Mouse (Mus musculus): Measurements from ENCODE around the gene Zfp36l2. TPM values are rescaled to one million over a fixed set of nuclear protein-coding genes. Genes with fewer than 3 reads are reported as not detected.

Zfp36l2 gene
- polyA plus RNA-seq, 1 experiment from 2014 or later = 18.7 TPM

GRCm38 (mm10) chr17:84155029-84155338, 32.8 kb downstream of the Zfp36l2 start:
- H3K4me3 ChIP-seq = no peak overlapping the region
- WGBS = 91% methylated on average over 6 of the region's 6 CpGs
- peaks cover 29% of the 10 kb centered on the region for H3K27me3 ChIP-seq

GRCm38 (mm10) chr17:84154302-84155028, 33.3 kb downstream of the Zfp36l2 start:
- ATAC-seq (ENCODE audit: low FRiP score, low read depth) = peak; percentile 12; the same call in 1 of the 2 replicates
- H3K27me3 ChIP-seq = peaks cover 29% of the 10 kb centered on the region
- no peaks in the 10 kb centered on the region for H3K36me3 ChIP-seq
- H3K9ac ChIP-seq = no peak overlapping the region
- H3K9me3 ChIP-seq = no peaks in the 10 kb centered on the region
- H3K27ac ChIP-seq = no peak overlapping the region
- H3K4me1 ChIP-seq = peaks cover 48% of the 10 kb centered on the region
- no peak overlapping the region for H3K4me2 ChIP-seq (replicated peaks)
- no peak overlapping the region for H3K4me3 ChIP-seq
- WGBS = 76% methylated on average over 11 of the region's 11 CpGs

More at GRCm38 (mm10) chr17:84155029-84155338, 32.8 kb downstream of the Zfp36l2 start:
- H3K36me3 ChIP-seq = no peaks in the 10 kb centered on the region
- ATAC-seq (ENCODE audit: low FRiP score, low read depth) = no peak
- H3K4me1 ChIP-seq = peaks cover 43% of the 10 kb centered on the region
- no peak overlapping the region for H3K4me2 ChIP-seq (replicated peaks)
- no peak overlapping the region for H3K9ac ChIP-seq
- H3K9me3 ChIP-seq = no peaks in the 10 kb centered on the region
- no peak overlapping the region for H3K27ac ChIP-seq

- Histone ChIP-seq H3K4me3 (no peak overlapping the region), H3K4me2 (replicated peaks) (no peak overlapping the region), H3K4me1 (peaks cover 56% of the 10 kb centered on the region), H3K9ac (no peak overlapping the region), H3K9me3 (no peaks in the 10 kb centered on the region), H3K27ac (no peak overlapping the region), H3K27me3 (peaks cover 25% of the 10 kb centered on the region), H3K36me3 (no peaks in the 10 kb centered on the region)
- no peak for ATAC-seq (ENCODE audit: low FRiP score, low read depth)
- WGBS = 63% methylated on average over 12 of the region's 12 CpGs
Observed at GRCm38 (mm10) chr17:84152976-84153786, 34.6 kb downstream of the Zfp36l2 start.

DNA sequence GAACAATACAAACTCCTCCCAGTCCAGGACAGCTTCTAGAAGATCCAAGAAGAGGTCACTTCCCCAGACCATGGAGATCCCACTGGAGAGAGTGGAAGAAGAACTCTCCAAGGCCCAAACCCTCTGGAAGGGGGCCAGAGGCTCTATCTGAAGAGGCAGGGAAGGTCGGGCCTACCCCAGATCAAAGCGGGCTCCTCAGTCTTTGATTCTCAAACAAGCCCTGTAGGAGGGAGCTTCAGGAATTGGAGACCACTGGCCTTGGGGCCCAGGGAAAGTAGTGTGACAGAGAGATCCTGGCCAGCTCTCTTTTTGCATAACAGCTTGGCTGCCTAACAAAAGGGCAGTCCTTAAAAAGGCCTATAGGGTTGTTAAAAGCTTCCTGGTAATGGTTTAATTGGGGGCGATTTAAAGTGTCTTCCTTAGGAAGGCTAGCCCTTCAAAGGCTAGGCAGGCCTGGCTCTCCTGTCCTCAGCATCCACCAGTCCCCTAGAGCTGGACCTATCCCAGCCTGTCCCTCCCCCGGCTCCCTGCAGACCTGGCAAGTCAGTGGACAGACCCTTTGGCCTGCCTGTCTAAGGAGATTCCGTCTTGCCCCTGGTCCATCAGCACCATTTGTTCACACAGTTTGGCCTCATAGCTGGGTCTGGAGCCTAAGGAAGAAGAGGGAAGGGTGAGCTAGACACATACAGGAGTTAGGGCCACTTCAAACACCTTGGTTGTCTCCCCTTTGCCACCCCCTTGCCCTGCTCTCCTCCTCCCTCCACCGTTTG, 35.4 kb downstream of the Zfp36l2 start:
- no peaks in the 10 kb centered on the region for H3K9me3 ChIP-seq
- H3K27me3 ChIP-seq = peaks cover 19% of the 10 kb centered on the region
- no peak overlapping the region for H3K9ac ChIP-seq
- ATAC-seq (ENCODE audit: low FRiP score, low read depth) = no peak
- WGBS = 28% methylated on average over 6 of the region's 6 CpGs
- no peak overlapping the region for H3K4me2 ChIP-seq (replicated peaks)
- no peak overlapping the region for H3K4me3 ChIP-seq
- peaks cover 57% of the 10 kb centered on the region for H3K4me1 ChIP-seq
- H3K36me3 ChIP-seq = no peaks in the 10 kb centered on the region
- no peak overlapping the region; the same call in 1 of the 2 replicates for H3K27ac ChIP-seq

GRCm38 (mm10) chr17:84151306-84151705, 36.4 kb downstream of the Zfp36l2 start:
- no peak overlapping the region for H3K9ac ChIP-seq
- H3K4me2 ChIP-seq (replicated peaks) = no peak overlapping the region
- peaks cover 12% of the 10 kb centered on the region for H3K27me3 ChIP-seq
- WGBS = 41% methylated on average over 6 of the region's 6 CpGs
- H3K4me3 ChIP-seq = no peak overlapping the region
- H3K27ac ChIP-seq = no peak overlapping the region; the same call in 1 of the 2 replicates
- no peaks in the 10 kb centered on the region for H3K36me3 ChIP-seq
- peaks cover 56% of the 10 kb centered on the region for H3K4me1 ChIP-seq
- ATAC-seq (ENCODE audit: low FRiP score, low read depth) = no peak
- no peaks in the 10 kb centered on the region for H3K9me3 ChIP-seq

DNA sequence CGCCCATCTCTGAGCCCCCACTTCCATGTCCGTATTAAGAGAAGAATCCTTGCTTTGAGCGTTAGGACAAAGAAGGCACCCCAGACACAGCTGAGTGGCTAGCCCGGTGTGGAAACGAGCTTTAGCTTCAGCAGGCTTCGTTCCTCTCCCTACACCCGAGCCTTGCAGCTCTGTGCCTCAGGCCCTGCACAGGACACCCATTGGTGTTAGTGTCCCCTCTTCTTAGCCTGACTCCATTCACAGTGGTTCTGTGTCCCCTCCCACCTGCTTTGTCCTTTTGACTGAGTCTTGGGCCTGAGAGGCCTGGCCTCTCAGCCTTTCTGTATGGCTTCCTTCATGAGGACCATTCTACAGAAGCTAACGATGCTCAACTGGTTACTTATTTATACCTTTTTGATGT, 37.5 kb downstream of the Zfp36l2 start:
- no peak overlapping the region for H3K4me2 ChIP-seq (replicated peaks)
- H3K36me3 ChIP-seq = no peaks in the 10 kb centered on the region
- peaks cover 61% of the 10 kb centered on the region for H3K4me1 ChIP-seq
- no peak overlapping the region for H3K27ac ChIP-seq
- H3K4me3 ChIP-seq = no peak overlapping the region
- no peak overlapping the region for H3K9ac ChIP-seq
- ATAC-seq (ENCODE audit: low FRiP score, low read depth) = no peak
- H3K27me3 ChIP-seq = 0 out of 2 replicates have a peak, but pooled peaks cover 3% of the 10 kb centered on the region
- H3K9me3 ChIP-seq = no peaks in the 10 kb centered on the region
- WGBS = 74% methylated on average over 8 of the region's 8 CpGs

DNA sequence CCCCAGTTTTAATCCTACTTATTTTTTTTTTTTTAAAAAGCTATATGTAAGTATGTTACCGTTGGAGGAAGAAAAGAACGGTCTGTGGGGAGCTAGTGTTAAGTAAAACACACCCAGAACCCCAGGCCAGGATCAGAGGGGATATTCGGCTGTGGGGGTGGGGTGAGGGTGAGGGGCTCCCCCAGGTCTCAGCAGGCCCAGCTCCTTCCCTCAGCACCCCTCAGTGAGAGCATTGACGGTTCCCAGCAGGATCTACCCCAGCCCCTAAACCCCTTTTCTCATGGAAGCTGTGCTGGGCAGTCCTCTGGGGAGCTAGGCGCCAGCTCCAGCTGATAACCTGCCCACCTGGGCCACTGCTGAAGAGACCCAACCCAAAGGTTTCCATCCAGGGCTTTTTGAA, 38.2 kb downstream of the Zfp36l2 start:
- peaks cover 65% of the 10 kb centered on the region for H3K4me1 ChIP-seq
- peak overlapping the region; percentile 80 for H3K27ac ChIP-seq
- WGBS = 51% methylated on average over 5 of the region's 5 CpGs
- ATAC-seq (ENCODE audit: low FRiP score, low read depth) = no peak
- H3K27me3 ChIP-seq = 0 out of 2 replicates have a peak, but pooled peaks cover 3% of the 10 kb centered on the region
- H3K4me3 ChIP-seq = no peak overlapping the region
- H3K9me3 ChIP-seq = no peaks in the 10 kb centered on the region
- H3K4me2 ChIP-seq (replicated peaks) = no peak overlapping the region
- H3K9ac ChIP-seq = peak overlapping the region; percentile 19; the same call in 1 of the 2 replicates
- no peaks in the 10 kb centered on the region for H3K36me3 ChIP-seq

GRCm38 (mm10) chr17:84148499-84149484, 39.0 kb downstream of the Zfp36l2 start:
- no peaks in the 10 kb centered on the region for H3K9me3 ChIP-seq
- H3K36me3 ChIP-seq = no peaks in the 10 kb centered on the region
- no peak overlapping the region for H3K4me2 ChIP-seq (replicated peaks)
- H3K27me3 ChIP-seq = 0 out of 2 replicates have a peak, but pooled peaks cover 3% of the 10 kb centered on the region
- peaks cover 67% of the 10 kb centered on the region for H3K4me1 ChIP-seq
- H3K4me3 ChIP-seq = no peak overlapping the region
- 27% methylated on average over 11 of the region's 11 CpGs for WGBS
- peak overlapping the region; percentile 45 for H3K9ac ChIP-seq
- peak overlapping the region; percentile 80 for H3K27ac ChIP-seq
- ATAC-seq (ENCODE audit: low FRiP score, low read depth) = peak; percentile 86

DNA sequence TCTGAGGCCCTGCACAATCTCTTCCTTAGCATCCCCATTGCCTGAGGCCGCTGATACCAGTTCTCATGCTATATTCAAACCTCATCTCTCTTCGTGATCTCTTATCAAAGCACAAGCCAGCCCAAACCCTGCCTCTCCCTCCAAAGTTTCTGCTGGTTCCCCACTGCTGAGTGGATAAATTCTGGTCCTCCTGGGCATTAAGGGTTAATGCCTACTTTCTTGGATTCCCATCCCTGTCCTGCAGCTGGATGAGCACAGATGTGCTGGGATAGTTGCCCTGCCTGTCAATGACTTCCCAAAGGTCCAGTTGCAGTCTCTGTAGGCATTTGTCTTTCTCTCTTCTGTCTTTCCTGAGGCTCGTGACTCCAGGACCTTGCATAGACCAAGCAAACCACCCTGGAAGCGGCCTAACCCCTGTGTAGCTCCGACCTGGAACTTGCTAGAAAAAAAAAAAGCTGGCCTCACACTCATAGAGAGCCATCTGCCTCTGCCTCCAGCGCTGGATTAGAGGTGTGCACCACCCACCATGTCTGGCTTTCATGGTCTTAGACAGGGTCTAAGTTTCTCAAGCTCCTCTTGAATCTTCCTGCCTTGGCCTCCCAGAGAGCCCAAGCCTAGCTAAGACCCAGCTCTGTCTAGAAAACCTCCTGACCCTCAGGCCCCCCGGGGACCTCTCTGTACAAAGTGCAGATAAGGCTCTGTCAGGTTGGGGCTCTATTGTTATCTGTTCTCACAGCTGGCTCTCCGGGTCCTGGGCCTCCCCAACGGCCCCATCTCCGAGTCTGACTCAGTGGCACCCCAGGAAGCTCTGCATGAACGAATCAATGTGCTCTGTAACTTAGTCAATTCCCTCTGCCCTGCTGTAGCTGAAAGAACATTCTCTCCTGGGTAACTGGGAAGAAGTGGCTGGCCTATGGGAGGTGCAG, 40.3 kb downstream of the Zfp36l2 start:
- H3K27ac ChIP-seq = no peak overlapping the region
- H3K4me2 ChIP-seq (replicated peaks) = no peak overlapping the region
- no peaks in the 10 kb centered on the region for H3K9me3 ChIP-seq
- H3K27me3 ChIP-seq = 0 out of 2 replicates have a peak, but pooled peaks cover 3% of the 10 kb centered on the region
- WGBS = 72% methylated on average over 11 of the region's 11 CpGs
- no peaks in the 10 kb centered on the region for H3K36me3 ChIP-seq
- H3K4me1 ChIP-seq = peaks cover 80% of the 10 kb centered on the region
- no peak overlapping the region for H3K4me3 ChIP-seq
- H3K9ac ChIP-seq = no peak overlapping the region
- ATAC-seq (ENCODE audit: low FRiP score, low read depth) = no peak

GRCm38 (mm10) chr17:84146458-84147182, 41.1 kb downstream of the Zfp36l2 start:
- H3K4me2 ChIP-seq (replicated peaks) = no peak overlapping the region
- H3K4me3 ChIP-seq = no peak overlapping the region
- H3K36me3 ChIP-seq = no peaks in the 10 kb centered on the region
- peaks cover 82% of the 10 kb centered on the region for H3K4me1 ChIP-seq
- 46% methylated on average over 7 of the region's 7 CpGs for WGBS
- no peak for ATAC-seq (ENCODE audit: low FRiP score, low read depth)
- H3K27ac ChIP-seq = peak overlapping the region; percentile 28; the same call in 1 of the 2 replicates
- H3K9me3 ChIP-seq = no peaks in the 10 kb centered on the region
- no peaks in the 10 kb centered on the region for H3K27me3 ChIP-seq
- H3K9ac ChIP-seq = 0 out of 2 replicates have a peak overlapping the region, but pooled peaks have one; percentile 53
